Mouse (Mus musculus): ENCODE data around the gene Otub1.

Gene Otub1

GRCm38 (mm10) chr19:7205753-7206736 is at the start of gene Otub1:
Otub1 (minus strand) TSS chr19:7206316.
- peak; percentile 97 for DNase-seq

GRCm38 (mm10) chr19:7246021-7246420 is 39.9 kb upstream of the Otub1 start:
- no peak for DNase-seq

GRCm38 (mm10) chr19:7240782-7241690 is 34.9 kb upstream of the Otub1 start, which contains the start of gene Naa40:
Naa40 (minus strand) TSS chr19:7241183.
- DNase-seq, result peak; percentile 98

- no peak for DNase-seq
Measured at GRCm38 (mm10) chr19:7240291-7240690, 34.2 kb upstream of the Otub1 start.

- DNase-seq, result no peak
Measured at GRCm38 (mm10) chr19:7239574-7239973, 33.5 kb upstream of the Otub1 start.

- no peak for DNase-seq
Measured at GRCm38 (mm10) chr19:7236742-7237141, 30.6 kb upstream of the Otub1 start.

- no peak for DNase-seq
Measured at GRCm38 (mm10) chr19:7236011-7236410, 29.9 kb upstream of the Otub1 start.

- DNase-seq, result no peak
Measured at GRCm38 (mm10) chr19:7235461-7235860, 29.3 kb upstream of the Otub1 start.

- peak; percentile 88 for DNase-seq
Measured at GRCm38 (mm10) chr19:7234537-7235221, 28.6 kb upstream of the Otub1 start.

- no peak for DNase-seq
Measured at GRCm38 (mm10) chr19:7226511-7226914, 20.4 kb upstream of the Otub1 start.

- no peak for DNase-seq
Measured at GRCm38 (mm10) chr19:7225096-7225690, 19.1 kb upstream of the Otub1 start.

- DNase-seq, result no peak
Measured at GRCm38 (mm10) chr19:7224253-7224652, 18.1 kb upstream of the Otub1 start.

GRCm38 (mm10) chr19:7223488-7223887 is 17.4 kb upstream of the Otub1 start:
- no peak for DNase-seq

GRCm38 (mm10) chr19:7222196-7222595 is 16.1 kb upstream of the Otub1 start:
- DNase-seq, result no peak

- no peak for DNase-seq
Measured at GRCm38 (mm10) chr19:7218753-7219152, 12.6 kb upstream of the Otub1 start.

- no peak for DNase-seq
Measured at GRCm38 (mm10) chr19:7217926-7218267, 11.8 kb upstream of the Otub1 start.

GRCm38 (mm10) chr19:7217162-7217925 is 11.2 kb upstream of the Otub1 start, which contains the start of gene Cox8a:
Cox8a (minus strand) TSS chr19:7217616.
- DNase-seq, result peak; percentile 99

GRCm38 (mm10) chr19:7214484-7214883 is 8.4 kb upstream of the Otub1 start:
- no peak for DNase-seq

- peak; percentile 62 for DNase-seq
Measured at GRCm38 (mm10) chr19:7213010-7213409, 6.9 kb upstream of the Otub1 start.

GRCm38 (mm10) chr19:7212216-7212615 is 6.1 kb upstream of the Otub1 start:
- DNase-seq, result peak; percentile 52

GRCm38 (mm10) chr19:7209907-7210646 is 4.0 kb upstream of the Otub1 start:
- no peak for DNase-seq
